Mouse (Mus musculus) stomach, postnatal 0 days (tissue): ENCODE data around the gene Elmsan1. TPM values are rescaled to one million over a fixed set of nuclear protein-coding genes. Genes with fewer than 3 reads are reported as not detected.
A peak's percentile ranks its signal among the peaks of the same experiment; 100 is the strongest.

Source experiments
- ATAC-seq: fragments of 200-750 bp; cut with Nextera tagmentation; 2 replicates; pipeline ENCODE4 v1.8.0; 2017; ENCODE audit not compliant: low FRiP score, low TSS enrichment
- DNase-seq: peaks from one replicate; pipeline ENCODE4 v3.0.0-alpha.2; 2016; ENCODE audit warnings: low spot score
- H3K27ac ChIP-seq: fragments of 300-500 bp; sonication (generic); replicated peaks from 2 replicates; pipeline ENCODE4 v1.5.1; 2014; ENCODE audit warnings: mild to moderate bottlenecking, control low read depth
- H3K27me3 ChIP-seq: fragments of 300-500 bp; sonication (generic); 2 replicates; pipeline ENCODE4 v1.6.1; 2014; ENCODE audit warnings: low read length; ENCODE audit not compliant: control insufficient read depth, insufficient read depth
- H3K36me3 ChIP-seq: fragments of 300-500 bp; sonication (generic); 2 replicates; pipeline ENCODE4 v1.6.1; 2014; ENCODE audit warnings: low read length, mixed read lengths; ENCODE audit not compliant: control insufficient read depth, insufficient read depth
- H3K4me1 ChIP-seq: fragments of 300-500 bp; sonication (generic); replicated peaks from 2 replicates; pipeline ENCODE4 v1.6.1; 2014; ENCODE audit warnings: antibody characterized with exemption; ENCODE audit not compliant: control insufficient read depth, insufficient read depth
- H3K4me2 ChIP-seq: fragments of 300-500 bp; sonication (generic); replicated peaks from 2 replicates; pipeline ENCODE4 v1.6.1; 2014; ENCODE audit warnings: low read depth, mild to moderate bottlenecking, control low read depth, moderate library complexity
- H3K4me3 ChIP-seq: fragments of 300-500 bp; sonication (generic); 2 replicates; pipeline ENCODE4 v1.5.1; 2014; ENCODE audit warnings: low read depth, low read length, control low read depth
- H3K9ac ChIP-seq: fragments of 300-500 bp; sonication (generic); 2 replicates; pipeline ENCODE4 v1.6.1; 2014; ENCODE audit warnings: mild to moderate bottlenecking, low read length, control low read depth, mixed read lengths
- H3K9me3 ChIP-seq: fragments of 300-500 bp; sonication (generic); 2 replicates; pipeline ENCODE4 v1.6.1; 2016; ENCODE audit warnings: low read length; ENCODE audit not compliant: control insufficient read depth
- CTCF ChIP-seq: IDR thresholded peaks from 2 replicates; pipeline ENCODE4 v1.5.1; 2016; ENCODE audit warnings: antibody characterized with exemption, low read depth, mild to moderate bottlenecking, moderate library complexity
- EP300 ChIP-seq: optimal IDR thresholded peaks from 2 replicates; pipeline ENCODE3; 2016; ENCODE audit warnings: antibody characterized with exemption
- WGBS: fragments of 180-500 bp; shearing (Covaris S2); extraction: QIAGEN DNeasy Blood & Tissue Kit; methylation state at CpG from one replicate; pipeline ENCODE4 v1.1.7; 2014; 5-methylcytosine and 5-hydroxymethylcytosine counted together
- polyA plus RNA-seq: library from polyadenylated mRNA; unstranded; fragments of >200 nt; fragmentation: Nextera tagmentation; extraction: Ambion mirVana; gene quantifications from 2 replicates; pipeline ENCODE4 v1.2.1, GENCODE M21; 2015

Gene Elmsan1
- polyA plus RNA-seq, 1 experiment from 2014 or later = 4.1 TPM

DNA sequence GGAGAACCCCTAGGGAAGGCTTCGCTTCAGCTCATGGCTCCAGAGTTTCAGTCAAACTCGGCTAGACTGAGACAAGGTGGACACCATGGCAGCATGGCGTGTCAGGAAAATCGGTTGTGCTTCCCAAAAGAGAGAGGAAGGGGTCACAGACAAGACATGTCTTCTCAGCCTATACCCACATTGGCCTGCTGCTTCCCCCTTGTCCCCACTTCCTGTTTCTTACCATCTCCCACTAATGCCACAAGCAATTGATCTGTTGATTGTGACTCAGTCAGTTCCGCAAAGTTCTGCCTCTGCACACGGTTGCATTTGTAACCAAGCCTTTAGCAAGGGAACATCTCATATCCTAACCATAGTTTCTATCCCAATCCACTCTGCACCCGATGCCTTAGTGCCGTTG is 88.8 kb downstream of the Elmsan1 start:
- WGBS = 89% methylated on average over 8 of the region's 8 CpGs
- ATAC-seq (no peak), DNase-seq (no peak)
- Histone ChIP-seq H3K27me3 (no peaks in the 10 kb centered on the region), H3K4me3 (no peak overlapping the region), H3K4me2 (no peak overlapping the region), H3K27ac (no peak overlapping the region), H3K4me1 (no peaks in the 10 kb centered on the region), H3K36me3 (peaks cover 3% of the 10 kb centered on the region; the same call in 1 of the 2 replicates), H3K9me3 (no peaks in the 10 kb centered on the region), H3K9ac (no peak overlapping the region)
- TF ChIP-seq CTCF (no peak), EP300 (no peak)

DNA sequence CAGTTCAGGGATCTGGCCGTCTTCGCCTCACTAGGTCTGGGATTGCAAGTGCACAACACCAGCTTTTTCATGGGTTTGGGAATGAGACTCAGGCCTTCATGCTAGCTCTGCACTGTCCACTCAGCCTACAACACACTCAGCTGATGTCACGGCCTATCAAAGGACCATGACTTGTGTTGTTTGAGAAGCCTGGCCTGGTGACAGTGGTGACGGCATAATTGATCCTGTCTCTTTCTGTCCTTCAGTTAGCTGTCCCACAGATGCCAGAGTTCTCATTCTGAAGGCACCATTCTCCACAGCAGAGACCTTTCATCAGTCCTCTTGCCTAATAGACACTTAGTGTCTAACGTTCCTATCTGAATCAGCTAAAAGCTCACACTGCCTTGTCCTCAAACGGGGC is 90.1 kb downstream of the Elmsan1 start:
- no peak for TF ChIP-seq EP300
- no peak for TF ChIP-seq CTCF
- no peak overlapping the region for H3K4me3 ChIP-seq
- H3K27ac ChIP-seq = no peak overlapping the region

DNA sequence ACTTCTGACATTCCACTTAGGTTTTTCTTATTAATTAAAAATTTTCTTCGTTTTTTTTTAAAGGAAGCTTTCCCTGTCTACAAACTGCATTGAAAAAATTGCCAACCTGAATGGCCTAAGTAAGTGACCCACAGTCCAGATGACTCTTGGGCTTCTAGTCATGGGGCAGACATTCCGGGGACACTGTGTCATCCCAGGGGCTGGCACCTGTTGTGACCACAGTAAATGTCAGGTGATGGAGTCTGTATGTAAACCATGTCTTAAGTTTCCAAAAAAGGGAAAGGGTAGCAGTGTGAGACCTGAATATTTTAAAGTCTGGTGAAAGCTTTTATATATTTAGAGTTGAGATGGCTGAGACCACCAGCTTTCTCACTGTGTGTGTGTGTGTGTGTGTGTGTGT is 91.8 kb downstream of the Elmsan1 start:
- Histone ChIP-seq H3K27me3 (no peaks in the 10 kb centered on the region), H3K4me2 (no peak overlapping the region), H3K4me1 (no peaks in the 10 kb centered on the region), H3K9me3 (no peaks in the 10 kb centered on the region), H3K36me3 (peaks cover 3% of the 10 kb centered on the region; the same call in 1 of the 2 replicates), H3K4me3 (no peak overlapping the region), H3K9ac (no peak overlapping the region), H3K27ac (no peak overlapping the region)
- TF ChIP-seq CTCF (no peak), EP300 (no peak)
- no peak for ATAC-seq
- no peak for DNase-seq
- WGBS = 85% methylated on average over 2 of the region's 2 CpGs

More for the DNA sequence above, 90.1 kb downstream of the Elmsan1 start:
- Histone ChIP-seq H3K27me3 (no peaks in the 10 kb centered on the region), H3K4me1 (no peaks in the 10 kb centered on the region), H3K9ac (no peak overlapping the region), H3K9me3 (no peaks in the 10 kb centered on the region), H3K36me3 (peaks cover 3% of the 10 kb centered on the region; the same call in 1 of the 2 replicates), H3K4me2 (no peak overlapping the region)
- DNase-seq (no peak), ATAC-seq (no peak)
- 92% methylated on average over 6 of the region's 6 CpGs for WGBS

DNA sequence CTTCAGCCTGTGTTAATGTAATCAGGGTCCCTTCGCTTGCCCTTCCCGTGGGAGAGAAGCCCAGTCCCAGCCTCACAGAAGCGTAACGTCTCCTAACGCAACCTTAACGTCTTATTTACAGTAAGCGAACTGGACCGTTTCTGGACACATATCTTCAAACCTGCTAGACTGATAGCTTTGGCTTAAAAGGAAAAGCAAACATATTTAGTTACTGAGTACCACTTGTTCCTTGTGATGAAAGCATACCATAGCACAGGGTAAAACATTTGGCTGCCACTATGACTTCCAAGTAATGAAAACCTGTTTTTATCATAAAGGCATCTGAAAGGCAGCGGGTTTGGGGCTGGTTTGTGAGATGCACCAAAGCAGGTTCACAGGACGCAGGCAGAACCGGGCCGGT is 92.8 kb downstream of the Elmsan1 start:
- Histone ChIP-seq H3K4me2 (no peak overlapping the region), H3K27ac (no peak overlapping the region), H3K4me3 (no peak overlapping the region), H3K9ac (no peak overlapping the region), H3K27me3 (no peaks in the 10 kb centered on the region), H3K9me3 (no peaks in the 10 kb centered on the region), H3K36me3 (peaks cover 3% of the 10 kb centered on the region; the same call in 1 of the 2 replicates), H3K4me1 (no peaks in the 10 kb centered on the region)
- TF ChIP-seq CTCF (no peak), EP300 (no peak)
- ATAC-seq (no peak), DNase-seq (no peak)
- WGBS = 59% methylated on average over 12 of the region's 12 CpGs

DNA sequence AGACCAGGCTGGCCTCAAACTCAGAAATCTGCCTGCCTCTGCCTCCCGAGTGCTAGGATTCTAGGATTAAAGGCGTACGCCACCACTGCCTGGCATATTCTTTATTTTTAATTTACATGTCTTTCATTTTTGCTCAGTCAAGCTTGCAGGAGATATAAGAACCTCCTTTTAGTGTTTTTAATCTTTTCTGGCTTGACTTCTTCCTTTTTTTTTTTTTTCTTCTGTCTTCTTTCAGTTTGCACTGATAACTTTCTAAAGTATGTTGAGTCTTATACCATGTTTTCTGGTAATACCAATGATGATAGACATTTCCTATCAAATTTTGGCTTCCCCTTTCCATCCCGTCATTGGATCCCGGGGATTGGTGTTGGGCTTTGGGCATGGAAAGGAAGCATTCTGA is 99.1 kb downstream of the Elmsan1 start:
- WGBS = 96% methylated on average over 5 of the region's 5 CpGs
- no peak for TF ChIP-seq CTCF
- Histone ChIP-seq H3K27ac (no peak overlapping the region), H3K4me2 (no peak overlapping the region), H3K9me3 (no peaks in the 10 kb centered on the region), H3K4me3 (no peak overlapping the region), H3K9ac (no peak overlapping the region), H3K4me1 (no peaks in the 10 kb centered on the region), H3K36me3 (no peaks in the 10 kb centered on the region), H3K27me3 (no peaks in the 10 kb centered on the region)
- DNase-seq (no peak), ATAC-seq (no peak)

DNA sequence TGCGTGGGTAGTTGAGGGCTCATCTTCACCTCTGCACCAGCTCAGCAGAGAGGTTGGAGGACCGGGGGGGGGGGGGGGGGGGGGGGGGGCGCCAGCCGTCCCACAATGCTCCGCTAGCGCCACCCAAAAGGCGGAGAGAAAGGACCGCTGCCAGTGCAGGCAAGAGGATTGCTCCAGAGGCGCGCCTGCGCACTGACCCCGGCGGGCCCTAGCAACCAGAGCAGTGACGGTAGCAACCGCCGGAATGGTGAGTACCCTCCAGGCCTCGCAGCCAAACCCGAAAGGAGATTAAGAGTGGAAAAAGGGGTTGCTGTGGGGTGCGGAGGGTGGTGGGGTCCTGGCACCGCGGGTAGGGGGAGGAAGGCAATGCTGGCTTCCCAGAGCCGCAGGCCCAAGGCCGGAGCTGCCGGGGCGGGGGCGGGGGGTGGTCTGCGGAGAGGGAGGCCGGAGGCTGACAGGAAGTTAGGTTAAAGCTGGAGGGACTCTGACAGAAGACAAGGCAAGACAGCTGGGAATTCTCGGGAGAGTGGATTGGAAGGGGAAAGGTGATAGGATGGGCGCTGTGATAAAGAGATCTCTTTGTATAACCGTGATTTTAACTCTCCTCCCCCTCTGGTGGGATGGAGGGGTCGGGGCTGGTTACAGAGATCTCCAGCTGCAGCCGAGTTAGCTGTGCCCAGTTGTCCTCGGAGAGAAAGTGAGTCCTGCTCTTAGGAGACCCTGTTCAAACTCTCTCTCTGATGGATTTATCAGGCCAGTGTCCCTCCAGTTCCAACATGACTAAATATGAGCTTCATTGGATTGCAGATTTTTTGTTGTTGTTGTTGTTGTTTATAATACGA is 104.3 kb downstream of the Elmsan1 start, which contains the start of gene Dnal1:
Gene Dnal1, plus strand, starts transcription at position 214 of the 842 bp plus-strand sequence.
- Histone ChIP-seq H3K27me3 (no peaks in the 10 kb centered on the region), H3K9me3 (no peaks in the 10 kb centered on the region), H3K4me1 (no peaks in the 10 kb centered on the region), H3K27ac (no peak within 1 kb of the TSS), H3K4me3 (peak within 1 kb of the TSS; percentile 59), H3K4me2 (peak within 1 kb of the TSS; percentile 62), H3K9ac (peak within 1 kb of the TSS; percentile 53), H3K36me3 (no peaks in the 10 kb centered on the region)
- WGBS = 2% methylated on average over 30 of the region's 35 CpGs
- peak; percentile 93 for ATAC-seq
- TF ChIP-seq EP300 = no peak
- peak; percentile 39; the same call in 1 of the 2 replicates for TF ChIP-seq CTCF
- peak; percentile 92 for DNase-seq
